ENCODE assay signal across 8 mouse cellular contexts in genomic region chr10:71857518-71857973, GRCm38 (mm10).
DNase-seq lines count a peak whose midpoint lies in the region; ATAC-seq lines count a peak whose summit lies in the region.

No protein-coding gene starts in this region.

- 0 out of 2 replicates have a peak, but pooled peaks have one; percentile 68 for ATAC-seq in intestine, embryonic 14.5 days (replicated peaks; ENCODE audit: low FRiP score, low TSS enrichment, low read depth)
- ATAC-seq in intestine, embryonic 16.5 days, result no peak
- peak; percentile 96 for ATAC-seq in forebrain, embryonic 13.5 days
- peak; percentile 49; the same call in 1 of the 2 replicates for ATAC-seq in stomach, embryonic 14.5 days (ENCODE audit: insufficient number of reproducible peaks, insufficient read depth, low FRiP score, low read depth)
- no peak for ATAC-seq in erythroblast, adult 5-6 weeks (replicated peaks; ENCODE audit: low FRiP score, poor library complexity, severe bottlenecking)

- WGBS in intestine, embryonic 14.5 days, result 31% methylated on average over 8 of the region's 8 CpGs
- WGBS in intestine, embryonic 16.5 days, result 27% methylated on average over 8 of the region's 8 CpGs
- WGBS in forebrain, embryonic 13.5 days, result 13% methylated on average over 8 of the region's 8 CpGs
- WGBS in stomach, embryonic 14.5 days, result 17% methylated on average over 8 of the region's 8 CpGs

- H3K4me2 ChIP-seq in intestine, embryonic 14.5 days (ENCODE audit: low read length), result no peak overlapping the region
- no peak overlapping the region for H3K4me2 ChIP-seq in intestine, embryonic 16.5 days (ENCODE audit: low read depth, low read length)
- H3K4me2 ChIP-seq in forebrain, embryonic 13.5 days, result peak overlapping the region; percentile 41
- H3K4me2 ChIP-seq in stomach, embryonic 14.5 days (replicated peaks; ENCODE audit: low read depth, low read length), result no peak overlapping the region

- no peaks in the 10 kb centered on the region for H3K36me3 ChIP-seq in intestine, embryonic 14.5 days (ENCODE audit: control insufficient read depth, insufficient read depth, low read length)
- no peaks in the 10 kb centered on the region for H3K36me3 ChIP-seq in intestine, embryonic 16.5 days (ENCODE audit: control insufficient read depth, insufficient read depth, low read length)
- H3K36me3 ChIP-seq in forebrain, embryonic 13.5 days (ENCODE audit: poor library complexity, severe bottlenecking), result no peaks in the 10 kb centered on the region
- no peaks in the 10 kb centered on the region for H3K36me3 ChIP-seq in stomach, embryonic 14.5 days (ENCODE audit: control insufficient read depth, insufficient read depth, low read length)

- DNase-seq in intestine, embryonic 14.5 days (ENCODE audit: low spot score), result peak; percentile 59
- peak; percentile 42 to 43 for DNase-seq in adrenal gland, postnatal 36 days
- DNase-seq in layer of hippocampus, adult 11-12 months (ENCODE audit: low spot score), result peak; percentile 66
- peak; percentile 0 for DNase-seq in lung, postnatal 36 days

- H3K4me3 ChIP-seq in intestine, embryonic 14.5 days (ENCODE audit: low read depth, low read length), result no peak overlapping the region
- H3K4me3 ChIP-seq in intestine, embryonic 16.5 days (ENCODE audit: low read length), result no peak overlapping the region
- no peak overlapping the region for H3K4me3 ChIP-seq in forebrain, embryonic 13.5 days
- no peak overlapping the region for H3K4me3 ChIP-seq in stomach, embryonic 14.5 days (ENCODE audit: low read depth, low read length)

- no peak overlapping the region for H3K27ac ChIP-seq in intestine, embryonic 14.5 days (ENCODE audit: low read depth)
- H3K27ac ChIP-seq in intestine, embryonic 16.5 days (ENCODE audit: low read length), result no peak overlapping the region
- H3K27ac ChIP-seq in forebrain, embryonic 13.5 days, result no peak overlapping the region
- H3K27ac ChIP-seq in stomach, embryonic 14.5 days (ENCODE audit: low read length), result no peak overlapping the region

- no peaks in the 10 kb centered on the region for H3K9me3 ChIP-seq in intestine, embryonic 14.5 days (ENCODE audit: control insufficient read depth, low read length)
- H3K9me3 ChIP-seq in intestine, embryonic 16.5 days (ENCODE audit: control insufficient read depth, low read length), result no peaks in the 10 kb centered on the region
- no peaks in the 10 kb centered on the region for H3K9me3 ChIP-seq in forebrain, embryonic 13.5 days (replicated peaks)
- H3K9me3 ChIP-seq in stomach, embryonic 14.5 days (ENCODE audit: control insufficient read depth, low read depth, low read length), result no peaks in the 10 kb centered on the region

- H3K4me1 ChIP-seq in intestine, embryonic 14.5 days (replicated peaks; ENCODE audit: control insufficient read depth, insufficient read depth, low read length), result no peaks in the 10 kb centered on the region
- H3K4me1 ChIP-seq in intestine, embryonic 16.5 days (ENCODE audit: control insufficient read depth, insufficient read depth, low read length), result no peaks in the 10 kb centered on the region
- peaks cover 10% of the 10 kb centered on the region for H3K4me1 ChIP-seq in forebrain, embryonic 13.5 days
- no peaks in the 10 kb centered on the region for H3K4me1 ChIP-seq in stomach, embryonic 14.5 days (ENCODE audit: control insufficient read depth, insufficient read depth, low read length)

- H3K27me3 ChIP-seq in intestine, embryonic 14.5 days (replicated peaks; ENCODE audit: control insufficient read depth, insufficient read depth, low read length), result no peaks in the 10 kb centered on the region
- H3K27me3 ChIP-seq in intestine, embryonic 16.5 days (replicated peaks; ENCODE audit: control insufficient read depth, insufficient read depth, low read length), result no peaks in the 10 kb centered on the region
- H3K27me3 ChIP-seq in forebrain, embryonic 13.5 days, result no peaks in the 10 kb centered on the region
- no peaks in the 10 kb centered on the region for H3K27me3 ChIP-seq in stomach, embryonic 14.5 days (ENCODE audit: control insufficient read depth, insufficient read depth, low read length)

- no peak overlapping the region for H3K9ac ChIP-seq in intestine, embryonic 14.5 days (ENCODE audit: low read length)
- H3K9ac ChIP-seq in intestine, embryonic 16.5 days (ENCODE audit: low read depth, low read length), result no peak overlapping the region
- no peak overlapping the region for H3K9ac ChIP-seq in forebrain, embryonic 13.5 days
- no peak overlapping the region for H3K9ac ChIP-seq in stomach, embryonic 14.5 days (replicated peaks; ENCODE audit: low read depth, low read length)

Comparison
In these comparisons a context has a peak if more than half of its experiments do, and no peak if none do; other contexts are left out.
1. ATAC-seq: peak in intestine, embryonic 14.5 days (single experiment), forebrain, embryonic 13.5 days (single experiment) and stomach, embryonic 14.5 days (single experiment); none in intestine, embryonic 16.5 days (single experiment) and erythroblast, adult 5-6 weeks (single experiment).
2. DNase-seq: peak in every context shown above with its lines; median percentile 66 in layer of hippocampus, adult 11-12 months; 59 in intestine, embryonic 14.5 days; 42 in adrenal gland, postnatal 36 days; 0 in lung, postnatal 36 days.